Mouse (Mus musculus) embryo, embryonic 11.5 days (tissue): Measurements from ENCODE around the gene Rftn1.

Experiments used
- DNase-seq: peaks from one replicate; pipeline ENCODE4 v3.0.0-alpha.2; 2012; ENCODE audit warnings: low read depth, low spot score

Rftn1 gene

DNA sequence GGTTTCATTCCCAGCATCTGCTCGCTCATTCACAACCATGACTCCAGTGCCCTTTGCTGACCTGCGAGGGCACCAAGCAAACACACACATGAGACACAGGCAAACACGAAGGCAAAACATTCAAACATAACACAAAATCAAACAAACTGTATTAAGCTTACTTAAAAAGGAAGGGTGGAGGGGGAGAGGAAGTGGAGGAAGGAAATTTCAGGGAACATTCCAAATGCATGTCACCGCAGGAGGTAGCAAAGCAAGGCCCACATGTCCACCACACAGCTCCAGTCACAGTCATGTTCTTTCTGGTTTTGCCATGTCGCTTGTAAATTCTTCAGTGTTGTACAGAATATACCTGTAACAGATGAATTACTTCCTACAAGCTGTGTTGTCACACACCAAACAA lies 207.0 kb downstream of the Rftn1 start:
- DNase-seq = no peak

DNA sequence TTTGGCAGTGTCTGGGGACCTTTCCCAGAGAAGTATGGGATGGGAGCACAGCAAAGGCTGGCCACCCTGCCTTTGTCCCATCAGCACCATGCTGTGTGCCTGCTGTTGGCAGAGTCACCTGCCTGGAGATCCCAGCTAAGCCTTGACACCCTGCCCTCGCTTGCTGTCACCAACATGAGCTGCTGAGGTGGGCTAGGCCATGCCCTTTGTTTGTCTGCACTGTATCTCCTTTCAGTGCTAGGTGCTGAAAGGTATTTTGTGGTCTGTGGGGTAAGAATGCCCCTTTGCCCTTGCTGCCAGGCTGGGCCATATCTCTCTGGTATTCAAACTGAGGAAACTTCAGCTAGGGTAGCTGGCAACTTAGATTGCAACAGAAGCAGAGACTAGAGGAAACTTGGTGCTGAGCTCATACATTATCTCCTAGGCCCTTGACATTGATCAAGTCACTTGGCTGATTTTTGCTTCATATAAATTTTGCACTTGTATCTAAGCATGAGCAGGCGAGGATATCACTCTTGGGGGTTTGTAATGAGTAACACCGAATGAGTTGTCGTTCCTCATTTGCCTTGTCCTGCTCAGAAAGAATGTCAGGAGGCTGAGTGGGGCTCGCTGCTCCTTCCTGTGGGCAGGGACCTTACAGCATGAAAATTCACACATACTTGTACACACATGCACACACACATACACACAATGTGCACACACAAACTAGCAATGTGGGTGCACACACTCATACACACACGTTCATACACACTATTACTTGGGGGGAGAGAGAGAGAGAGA lies 207.7 kb downstream of the Rftn1 start:
- no peak for DNase-seq

DNA sequence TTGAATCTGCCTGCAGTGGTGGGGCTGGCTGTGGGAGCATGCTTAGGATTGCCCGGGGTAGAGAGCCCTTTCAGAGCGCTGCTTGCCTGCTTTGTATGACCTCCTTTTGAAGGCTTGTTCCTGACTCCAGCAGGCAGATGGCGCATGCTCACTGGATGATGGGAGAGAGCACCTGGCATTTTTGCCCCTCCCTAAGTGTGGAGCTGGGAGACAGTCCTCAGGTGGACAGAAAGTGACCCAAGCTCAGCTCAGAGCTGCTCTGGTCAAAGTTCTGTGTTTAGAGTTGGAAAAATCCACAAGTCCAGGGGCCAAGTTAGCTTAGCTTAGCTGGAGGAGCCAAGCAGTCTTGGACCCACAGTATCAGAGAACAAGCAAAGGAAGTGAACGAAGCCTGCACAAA lies 208.9 kb downstream of the Rftn1 start:
- no peak for DNase-seq

DNA sequence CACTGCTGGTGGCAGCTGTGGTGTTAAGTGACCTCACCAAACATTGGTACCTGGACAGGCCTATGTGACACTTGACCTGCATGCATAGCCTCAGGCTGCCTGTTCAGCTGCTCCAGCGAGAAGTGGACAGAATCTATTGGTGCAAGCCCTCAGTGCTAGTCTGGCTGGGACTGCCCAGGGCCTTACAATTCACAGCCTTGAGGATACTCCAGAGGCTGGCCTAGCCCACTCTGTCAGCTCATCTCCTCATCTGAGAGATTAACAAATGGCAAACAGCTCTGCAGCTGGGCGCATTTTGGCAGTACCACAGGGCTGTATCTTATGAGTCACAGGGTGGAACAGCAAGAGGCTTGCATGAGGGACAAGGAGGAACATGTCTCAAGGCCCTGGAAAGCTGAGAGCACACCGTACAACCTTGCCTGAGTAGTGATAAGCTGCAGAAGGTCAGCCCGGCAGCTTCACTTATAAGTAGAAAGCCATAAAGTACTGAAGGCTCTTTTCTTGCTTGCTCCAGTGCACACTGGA lies 210.7 kb downstream of the Rftn1 start:
- DNase-seq = no peak

DNA sequence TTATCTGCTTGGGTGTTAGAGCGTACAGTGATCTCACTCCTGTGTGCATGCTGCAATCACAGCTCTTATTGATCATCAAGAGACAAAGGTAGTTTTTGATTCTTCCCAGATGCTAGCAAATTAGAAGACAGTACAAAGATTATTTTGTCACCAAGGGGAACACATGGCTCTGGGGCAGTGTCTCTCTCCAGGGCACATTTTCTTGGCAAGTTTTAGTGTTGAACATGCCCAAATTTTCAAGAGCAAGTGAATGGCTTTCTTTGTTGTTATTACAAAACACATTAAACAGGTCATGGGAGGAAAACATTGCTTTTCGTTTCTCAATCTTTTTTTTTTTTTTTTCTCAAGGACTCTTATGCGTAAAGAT lies 213.1 kb downstream of the Rftn1 start:
- DNase-seq = no peak

DNA sequence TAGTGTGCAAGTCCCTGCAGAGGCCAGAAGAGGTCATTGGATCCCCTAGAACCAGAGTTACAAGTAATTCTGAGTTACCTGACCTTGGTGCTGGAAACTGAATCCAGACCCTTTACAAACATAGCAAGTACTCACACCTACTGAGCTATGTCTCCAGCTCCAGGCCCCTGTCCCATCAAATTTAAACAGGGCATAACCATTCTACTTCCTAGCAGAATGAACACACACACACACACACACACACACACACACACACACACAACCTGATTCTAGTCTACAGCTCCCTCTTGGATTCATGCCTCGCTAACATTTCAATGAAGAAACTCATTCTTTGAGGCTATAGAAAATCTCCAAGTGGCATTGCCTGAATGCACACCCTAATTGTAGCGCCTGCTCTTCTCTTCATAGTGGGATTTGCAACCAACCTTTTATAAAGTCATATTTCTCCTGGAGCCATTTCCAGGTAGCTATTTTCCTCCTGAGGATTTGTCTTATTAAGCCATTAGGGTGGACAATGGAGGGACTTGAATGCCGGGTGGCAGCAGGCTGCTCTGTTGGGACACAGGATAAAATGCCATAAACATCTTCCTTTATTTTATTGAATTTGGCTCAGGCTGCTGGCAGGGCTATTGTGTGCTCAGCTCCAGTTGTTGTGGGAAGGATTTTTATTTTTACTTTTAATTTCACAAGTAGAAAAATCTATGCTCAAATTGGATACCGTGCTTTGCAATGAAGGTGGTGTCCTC lies 213.6 kb downstream of the Rftn1 start:
- no peak for DNase-seq

DNA sequence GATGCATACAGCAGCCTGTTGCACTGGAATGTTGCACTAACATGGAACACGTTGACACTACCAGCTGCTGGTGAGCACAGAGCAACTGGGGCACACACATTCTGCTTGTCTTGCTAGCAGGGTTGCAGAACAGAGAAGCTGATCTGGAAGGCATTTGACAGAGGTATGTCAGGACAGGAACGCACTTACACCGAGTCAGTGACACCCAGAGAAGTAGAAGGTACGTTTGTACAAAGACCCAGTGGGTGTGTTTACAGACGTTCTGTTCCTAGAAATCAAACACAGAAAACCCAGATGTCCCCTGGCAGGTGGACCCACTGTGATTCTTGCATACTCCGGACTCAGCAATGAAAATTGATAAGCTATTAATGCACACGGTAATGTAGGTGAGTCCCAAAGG lies 215.0 kb downstream of the Rftn1 start:
- no peak for DNase-seq

DNA sequence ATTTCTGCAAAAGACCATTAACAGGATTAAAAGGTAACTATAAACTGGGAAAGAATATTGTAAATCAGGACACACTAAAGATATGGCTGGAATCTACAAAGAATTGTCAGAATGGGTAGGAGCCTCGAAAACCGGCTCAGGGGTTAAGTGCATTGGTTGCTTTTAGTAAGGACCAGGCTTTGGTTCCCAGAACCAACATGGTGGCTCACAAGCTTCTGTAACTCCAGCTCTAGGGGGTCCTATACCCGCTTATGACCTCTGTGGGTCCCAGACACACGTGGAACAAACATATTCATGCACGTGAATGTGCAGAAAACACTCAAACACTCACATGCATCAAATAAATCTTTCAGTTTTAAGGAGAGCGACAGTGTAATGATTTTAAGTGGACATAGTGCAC lies 215.5 kb downstream of the Rftn1 start:
- no peak for DNase-seq

DNA sequence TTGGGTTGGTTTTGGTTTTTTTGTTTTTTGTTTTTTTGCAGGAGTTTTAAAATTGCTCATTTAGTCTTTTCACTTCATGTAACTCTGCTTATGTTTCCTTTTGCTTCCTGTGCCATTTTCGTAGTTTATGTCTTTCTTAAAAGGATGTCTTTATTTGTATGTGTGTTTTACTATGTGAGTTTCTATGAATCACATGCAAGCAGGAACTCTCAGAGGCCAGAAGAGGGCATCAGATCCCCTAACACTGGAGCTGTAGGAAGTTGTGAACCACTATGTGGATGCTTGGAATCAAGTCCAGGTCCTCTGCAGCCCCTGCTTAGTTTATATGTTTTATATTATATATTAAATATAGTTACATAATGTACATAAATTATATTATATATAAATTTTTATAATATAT lies 218.3 kb downstream of the Rftn1 start:
- DNase-seq = no peak

DNA sequence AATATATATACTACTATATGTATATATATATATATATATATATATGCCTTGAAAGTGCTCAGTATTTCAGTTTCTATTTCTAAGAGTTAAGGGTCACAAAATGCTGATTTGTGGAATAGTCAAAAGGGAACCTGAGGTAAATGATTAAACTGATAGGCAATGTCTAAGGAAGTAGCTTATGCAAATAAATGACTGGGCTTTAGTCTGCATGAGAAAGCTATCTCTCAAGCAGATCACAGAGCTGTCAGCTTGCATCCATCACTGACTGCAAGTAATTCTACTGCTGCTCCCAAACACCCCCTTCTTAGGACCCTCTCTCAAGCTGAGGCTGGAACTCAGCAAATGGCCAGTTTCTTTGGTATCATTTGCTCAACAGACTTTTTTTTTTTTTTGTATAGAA lies 219.4 kb downstream of the Rftn1 start:
- no peak for DNase-seq

DNA sequence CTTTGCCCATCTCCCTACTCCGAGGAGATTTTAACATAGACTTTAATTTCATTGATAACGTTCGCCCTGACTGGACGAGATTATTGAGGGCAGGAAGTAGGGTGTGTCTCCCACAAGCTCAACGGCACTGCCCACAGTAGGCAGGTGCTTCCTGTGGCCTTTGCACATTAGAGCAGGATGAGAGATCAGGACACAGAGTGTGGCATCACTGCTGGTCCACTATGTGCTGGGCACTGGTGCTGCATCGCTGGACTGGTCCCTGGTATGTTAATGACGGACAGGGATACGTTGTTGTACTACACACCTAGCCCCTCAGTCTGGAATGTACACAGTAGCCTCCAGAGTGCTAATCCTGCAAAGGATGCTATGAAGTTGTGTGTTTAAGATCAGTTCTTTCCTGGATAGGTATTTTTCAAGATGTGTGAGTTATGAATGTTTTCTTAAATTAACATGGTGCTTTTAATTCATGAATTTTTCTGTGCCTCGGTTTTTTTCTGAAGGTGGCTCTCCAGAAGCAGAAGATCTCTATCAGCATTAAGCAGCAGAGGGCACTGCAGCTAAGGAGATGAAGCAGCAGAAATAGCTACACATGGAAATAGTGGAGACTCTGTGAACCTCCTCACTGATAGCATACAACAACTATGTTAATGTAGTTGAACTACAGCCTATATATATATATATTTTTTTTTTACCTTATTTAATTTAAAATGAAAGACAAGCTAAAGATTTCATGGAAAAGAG lies 221.8 kb downstream of the Rftn1 start:
- peak; percentile 27 for DNase-seq

DNA sequence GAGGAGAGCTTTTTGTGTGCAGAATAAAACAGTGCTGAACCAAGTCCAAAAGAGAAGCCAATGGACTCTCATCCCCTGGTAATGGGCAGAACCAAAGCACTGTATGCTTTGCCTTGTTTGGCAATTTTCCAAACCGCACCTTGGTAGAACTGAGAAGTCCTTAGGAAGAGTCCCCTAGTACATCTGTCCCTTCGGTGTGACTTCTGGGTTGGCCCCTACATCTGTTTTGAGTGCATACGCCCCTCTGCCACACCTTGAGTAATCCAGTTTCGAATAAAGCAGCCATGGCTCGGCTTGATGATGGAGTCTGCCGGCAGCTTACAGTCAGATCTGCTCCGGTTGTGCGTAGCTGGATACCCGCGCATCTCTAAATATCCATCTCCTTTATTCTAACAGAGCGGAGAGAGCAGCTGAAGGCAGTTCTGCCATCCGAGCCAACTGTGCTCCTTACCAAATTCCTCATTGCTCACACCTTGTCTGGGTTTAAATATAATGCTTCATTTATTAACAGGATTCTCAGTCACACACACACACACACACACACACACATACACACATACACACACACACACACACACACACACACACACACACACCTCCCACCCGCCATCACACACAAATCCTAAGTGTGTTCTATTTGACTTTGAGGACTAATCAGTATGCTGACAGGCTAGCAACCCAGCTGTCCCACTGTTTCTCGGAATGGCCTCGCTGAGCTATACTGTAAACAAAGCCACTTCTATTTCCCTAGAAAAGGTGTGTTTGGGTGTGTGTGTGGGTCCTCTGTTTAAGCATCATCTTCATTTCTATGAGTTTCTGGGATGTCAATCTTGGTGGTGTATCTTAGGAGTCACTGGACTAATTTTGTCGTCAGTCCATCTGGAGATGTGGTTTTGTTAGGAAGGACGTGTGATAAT lies 224.4 kb downstream of the Rftn1 start:
- no peak for DNase-seq

DNA sequence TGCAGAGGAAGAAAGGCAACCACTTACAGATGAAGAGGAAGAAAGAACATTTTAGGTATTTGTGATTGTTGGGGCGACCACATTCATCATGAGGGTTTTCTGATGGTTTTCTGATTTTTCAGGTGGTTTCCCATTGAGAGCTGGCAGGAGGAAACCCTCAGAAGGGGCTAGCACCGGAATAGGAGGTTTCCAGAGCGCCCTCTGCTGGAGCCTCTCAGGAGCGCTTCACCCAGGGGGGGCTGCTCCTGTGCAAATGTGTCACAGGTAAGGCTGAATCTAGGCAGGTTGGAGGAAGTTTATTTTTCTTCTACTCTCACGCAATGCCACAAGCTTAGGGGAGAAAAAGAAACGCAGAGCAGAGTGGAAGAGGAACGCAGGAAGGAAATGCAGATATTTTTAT lies 225.4 kb downstream of the Rftn1 start:
- no peak for DNase-seq

DNA sequence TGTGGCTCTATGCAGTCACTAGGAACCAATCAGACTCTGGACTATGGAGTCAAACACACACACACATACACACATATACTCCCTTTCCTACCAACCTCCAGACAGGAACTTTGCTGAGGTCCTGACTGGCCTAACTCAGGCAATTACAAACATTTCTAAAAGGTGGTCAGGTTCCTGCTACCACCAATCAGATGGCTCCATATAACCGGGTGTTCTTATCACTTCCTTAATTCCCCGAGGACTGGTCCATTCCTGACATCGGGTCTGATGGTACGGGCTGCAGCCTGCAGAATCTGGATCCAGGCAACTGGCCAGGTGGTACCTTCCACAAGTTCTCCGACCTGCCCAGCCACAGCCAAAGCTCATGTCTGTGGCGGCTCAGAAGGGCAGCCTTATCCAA lies 226.0 kb downstream of the Rftn1 start:
- DNase-seq = no peak

DNA sequence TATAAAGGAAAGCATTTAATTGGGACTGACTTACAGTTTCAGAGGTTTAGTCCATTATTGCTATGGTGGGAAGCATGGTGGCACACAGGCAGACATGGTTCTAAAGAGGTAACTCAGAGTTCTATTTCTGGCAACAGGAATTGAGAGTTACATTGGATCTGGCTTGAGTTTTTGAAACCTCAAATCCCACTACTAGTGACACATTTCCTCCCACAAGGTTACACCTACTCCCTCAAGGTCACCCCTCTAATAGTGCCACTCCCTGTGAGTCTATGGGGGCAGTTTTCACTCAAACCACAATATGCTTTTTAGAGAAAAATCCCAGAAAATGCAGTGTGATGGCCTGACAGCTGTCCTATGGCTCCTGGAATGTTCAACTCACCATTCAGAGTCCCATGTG lies 231.5 kb downstream of the Rftn1 start:
- no peak for DNase-seq

DNA sequence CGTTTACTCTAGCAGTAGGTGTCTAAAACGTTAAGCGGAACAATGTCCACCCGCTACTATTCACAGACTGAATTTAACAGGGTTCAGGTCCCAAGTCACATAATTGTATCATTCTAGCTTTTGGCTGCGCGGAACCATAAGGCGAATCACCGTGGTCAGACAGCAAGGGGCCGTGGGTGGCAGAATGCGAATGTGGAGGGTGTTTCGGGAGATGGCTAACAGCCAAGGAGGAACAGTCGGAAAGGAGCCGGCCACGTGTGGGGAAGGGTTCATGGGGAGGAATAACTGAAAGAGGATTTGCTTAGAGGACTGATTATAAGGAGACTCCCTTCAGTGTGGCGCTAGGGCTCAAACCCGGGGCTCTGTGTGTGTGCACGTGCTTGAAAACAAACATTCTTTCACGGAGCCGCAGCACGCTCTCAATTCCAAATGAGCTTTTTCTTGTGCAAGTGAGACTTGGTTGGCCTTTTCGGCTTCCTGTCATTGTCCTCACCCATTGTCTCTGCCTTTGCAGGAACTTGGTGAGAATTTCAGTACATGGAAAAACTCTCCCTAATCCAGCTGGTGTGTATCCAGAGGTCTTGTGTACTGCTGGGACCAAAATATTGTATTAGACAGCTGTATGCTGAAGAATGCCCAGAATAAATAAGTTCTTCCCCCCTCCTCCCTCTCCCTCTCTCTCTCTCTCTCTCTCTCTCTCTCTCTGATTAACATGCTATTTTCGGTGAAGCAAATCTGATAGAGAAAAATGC lies 238.4 kb downstream of the Rftn1 start:
- peak; percentile 5 for DNase-seq

DNA sequence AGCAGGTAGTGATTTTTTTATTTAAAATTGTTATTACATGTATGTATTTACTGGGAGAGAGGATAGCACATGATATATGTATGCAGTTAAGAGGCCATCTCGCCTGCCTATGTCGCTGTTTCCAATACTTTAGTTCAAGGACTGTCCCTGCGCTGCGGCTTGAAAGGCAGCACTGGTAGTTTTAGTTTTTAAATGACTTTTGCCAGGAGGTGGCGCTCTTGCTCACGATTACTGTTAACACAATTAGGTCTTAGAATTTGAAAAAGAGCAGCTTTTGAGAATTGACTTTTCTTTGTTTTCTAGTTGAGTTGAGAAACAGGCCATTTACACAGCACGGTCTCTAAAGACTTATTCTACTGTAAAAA lies 239.0 kb downstream of the Rftn1 start:
- peak; percentile 73 for DNase-seq

DNA sequence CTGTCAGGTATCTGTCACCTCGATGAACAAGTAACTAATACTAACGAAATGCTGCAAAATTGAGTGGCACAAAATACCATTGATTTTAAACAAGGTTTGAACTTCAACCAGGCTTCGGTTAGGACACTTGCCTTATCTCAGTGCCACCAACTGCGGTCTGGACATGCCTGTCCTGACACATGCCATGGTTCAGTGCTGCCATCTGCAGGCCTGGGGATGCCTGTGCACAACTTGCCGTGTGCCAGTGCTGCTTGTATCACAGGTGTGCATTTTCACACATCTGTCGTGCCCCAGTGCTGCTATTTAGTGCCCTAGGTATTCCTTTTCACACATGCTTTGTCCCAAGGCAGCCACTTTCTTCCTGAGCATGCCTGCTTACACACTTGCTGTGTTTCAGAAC lies 247.8 kb downstream of the Rftn1 start:
- DNase-seq = no peak
